ENCODE assay signal across 19 mouse cellular contexts in genomic region chr9:23533870-23534269, GRCm38 (mm10).
A peak's percentile ranks its signal among the peaks of the same experiment; 100 is the strongest.
DNase-seq lines count a peak whose midpoint lies in the region; ATAC-seq and TF ChIP-seq lines count a peak whose summit lies in the region.
"Had no signal": no experiment of that assay in that cellular context is flagged by ENCODE, and none has a peak within 500 bp of the region (broad histone marks: within the 10 kb centered on the region; RNA-seq: fewer than 3 reads in every experiment).

No protein-coding gene starts in this region.

- peak; percentile 89 for ATAC-seq in kidney, embryonic 15.5 days (replicated peaks; ENCODE audit: low FRiP score)
- ATAC-seq in midbrain, postnatal 0 days (ENCODE audit: low FRiP score), result no peak
- no peak for ATAC-seq in midbrain, embryonic 14.5 days (ENCODE audit: low FRiP score, low TSS enrichment)
- ATAC-seq: forebrain, embryonic 15.5 days; intestine, embryonic 15.5 days had no signal

- WGBS in kidney, embryonic 15.5 days, result 25% methylated on average over 1 of the region's 1 CpGs
- 35% methylated on average over 1 of the region's 1 CpGs for WGBS in midbrain, postnatal 0 days
- 42% methylated on average over 1 of the region's 1 CpGs for WGBS in midbrain, embryonic 14.5 days

- no peak for DNase-seq in kidney, adult 8-10 months
- no peak for DNase-seq in midbrain, postnatal 0 days (ENCODE audit: low spot score)
- no peak for DNase-seq in midbrain, embryonic 14.5 days
- DNase-seq in adipocyte (ENCODE audit: low spot score), result peak; percentile 8
- no peak for DNase-seq in frontal cortex, postnatal 10 days (ENCODE audit: low spot score in 2 of 2)
- no peak for DNase-seq in thymus, postnatal 10 days (ENCODE audit: low spot score in 2 of 2)
- DNase-seq: adrenal gland, postnatal 14 days; cerebellum, adult 11-12 months; gastrocnemius, postnatal 36 days; heart, postnatal 14 days; liver, embryonic 13.5 days; right cerebral cortex, adult 18-20 months; thymus, adult 18-20 months had no signal

- H3K4me2 ChIP-seq in kidney, embryonic 15.5 days, result no peak overlapping the region
- no peak overlapping the region for H3K4me2 ChIP-seq in midbrain, postnatal 0 days (ENCODE audit: low read depth, low read length, poor library complexity, severe bottlenecking)
- H3K4me2 ChIP-seq in midbrain, embryonic 14.5 days (ENCODE audit: low read length), result no peak overlapping the region
- H3K4me2 ChIP-seq: embryonic facial prominence, embryonic 13.5 days; forebrain, embryonic 15.5 days; intestine, embryonic 15.5 days; liver, embryonic 13.5 days; midbrain, embryonic 12.5 days; neural tube, embryonic 12.5 days had no signal

- H3K9me3 ChIP-seq in kidney, embryonic 15.5 days (replicated peaks), result no peaks in the 10 kb centered on the region
- no peaks in the 10 kb centered on the region for H3K9me3 ChIP-seq in midbrain, postnatal 0 days (ENCODE audit: low read length)
- no peaks in the 10 kb centered on the region for H3K9me3 ChIP-seq in midbrain, embryonic 14.5 days (ENCODE audit: control insufficient read depth, low read length)
- H3K9me3 ChIP-seq: embryonic facial prominence, embryonic 13.5 days; forebrain, embryonic 15.5 days; intestine, embryonic 15.5 days; liver, embryonic 13.5 days; midbrain, embryonic 12.5 days; neural tube, embryonic 12.5 days had no signal

- no peak overlapping the region for H3K4me3 ChIP-seq in kidney, embryonic 15.5 days (replicated peaks)
- no peak overlapping the region for H3K4me3 ChIP-seq in midbrain, postnatal 0 days (ENCODE audit: low read depth, low read length)
- H3K4me3 ChIP-seq in midbrain, embryonic 14.5 days (replicated peaks; ENCODE audit: low read depth, low read length), result no peak overlapping the region
- H3K4me3 ChIP-seq: embryonic facial prominence, embryonic 13.5 days; forebrain, embryonic 15.5 days; intestine, embryonic 15.5 days; liver, embryonic 13.5 days; midbrain, embryonic 12.5 days; neural tube, embryonic 12.5 days had no signal

- H3K9ac ChIP-seq in kidney, embryonic 15.5 days, result no peak overlapping the region
- H3K9ac ChIP-seq in midbrain, postnatal 0 days (replicated peaks; ENCODE audit: low read length, poor library complexity, severe bottlenecking), result no peak overlapping the region
- H3K9ac ChIP-seq in midbrain, embryonic 14.5 days (replicated peaks; ENCODE audit: low read length), result no peak overlapping the region
- H3K9ac ChIP-seq: embryonic facial prominence, embryonic 13.5 days; forebrain, embryonic 15.5 days; intestine, embryonic 15.5 days; liver, embryonic 13.5 days; midbrain, embryonic 12.5 days; neural tube, embryonic 12.5 days had no signal

- peak; percentile 21 for TF ChIP-seq CTCF in midbrain, postnatal 0 days (IDR thresholded peaks at IDR 0.05)

- H3K36me3 ChIP-seq in kidney, embryonic 15.5 days, result no peaks in the 10 kb centered on the region
- H3K36me3 ChIP-seq in midbrain, postnatal 0 days (ENCODE audit: insufficient read depth, low read length), result no peaks in the 10 kb centered on the region
- no peaks in the 10 kb centered on the region for H3K36me3 ChIP-seq in midbrain, embryonic 14.5 days (ENCODE audit: control insufficient read depth, insufficient read depth, low read length)
- H3K36me3 ChIP-seq: embryonic facial prominence, embryonic 13.5 days; forebrain, embryonic 15.5 days; intestine, embryonic 15.5 days; liver, embryonic 13.5 days; midbrain, embryonic 12.5 days; neural tube, embryonic 12.5 days had no signal

- H3K27ac ChIP-seq in kidney, embryonic 15.5 days, result 0 out of 2 replicates have a peak overlapping the region, but pooled peaks have one; percentile 4
- H3K27ac ChIP-seq in midbrain, postnatal 0 days (ENCODE audit: low read depth, low read length), result no peak overlapping the region
- no peak overlapping the region for H3K27ac ChIP-seq in midbrain, embryonic 14.5 days (replicated peaks; ENCODE audit: low read depth, low read length)
- H3K27ac ChIP-seq: embryonic facial prominence, embryonic 13.5 days; forebrain, embryonic 15.5 days; intestine, embryonic 15.5 days; liver, embryonic 13.5 days; midbrain, embryonic 12.5 days; neural tube, embryonic 12.5 days had no signal

- H3K4me1 ChIP-seq in kidney, embryonic 15.5 days, result no peaks in the 10 kb centered on the region
- no peaks in the 10 kb centered on the region for H3K4me1 ChIP-seq in midbrain, postnatal 0 days (ENCODE audit: insufficient read depth, low read length)
- H3K4me1 ChIP-seq in midbrain, embryonic 14.5 days (ENCODE audit: control insufficient read depth, insufficient read depth, low read length), result no peaks in the 10 kb centered on the region
- H3K4me1 ChIP-seq: embryonic facial prominence, embryonic 13.5 days; forebrain, embryonic 15.5 days; intestine, embryonic 15.5 days; liver, embryonic 13.5 days; midbrain, embryonic 12.5 days; neural tube, embryonic 12.5 days had no signal

- H3K27me3 ChIP-seq in kidney, embryonic 15.5 days, result no peaks in the 10 kb centered on the region
- no peaks in the 10 kb centered on the region for H3K27me3 ChIP-seq in midbrain, postnatal 0 days (ENCODE audit: insufficient read depth, low read length)
- no peaks in the 10 kb centered on the region for H3K27me3 ChIP-seq in midbrain, embryonic 14.5 days (ENCODE audit: control insufficient read depth, insufficient read depth, low read length)
- H3K27me3 ChIP-seq: embryonic facial prominence, embryonic 13.5 days; forebrain, embryonic 15.5 days; intestine, embryonic 15.5 days; liver, embryonic 13.5 days; midbrain, embryonic 12.5 days; neural tube, embryonic 12.5 days had no signal
